Mouse (Mus musculus) induced T-regulatory cell, adult 2 months (primary cell): ENCODE measurements around the gene Cul4a.
"Not testable (repeated sequence)": the region's sequence is repeated elsewhere in the genome, so short reads cannot be mapped to it uniquely, and the experiment has no call there.

ENCODE experiments used
- DNase-seq: peaks from one replicate; pipeline ENCODE4 v3.0.0-alpha.2; 2012; ENCODE audit warnings: low read depth

Gene Cul4a

GRCm38 (mm10) chr8:13105087-13105881 is at the start of gene Cul4a, which contains the start of gene Pcid2:
Cul4a (plus strand) TSS chr8:13105621.
Pcid2 (minus strand) TSS chr8:13105459.
- peak; percentile 99 for DNase-seq

GRCm38 (mm10) chr8:13057351-13057750 is 48.1 kb upstream of the Cul4a start:
- no peak for DNase-seq

- DNase-seq: no peak
These were observed 44.8 kb upstream of the Cul4a start, which contains the start of gene Proz for GRCm38 (mm10) chr8:13060441-13061150. Proz (plus strand) TSS chr8:13060914.

- DNase-seq: no peak
These were observed 42.3 kb upstream of the Cul4a start for GRCm38 (mm10) chr8:13063112-13063511.

GRCm38 (mm10) chr8:13073255-13073654 is 32.2 kb upstream of the Cul4a start:
- no peak for DNase-seq

GRCm38 (mm10) chr8:13075044-13075443 is 30.4 kb upstream of the Cul4a start:
- DNase-seq: no peak

GRCm38 (mm10) chr8:13075579-13075978 is 29.8 kb upstream of the Cul4a start:
- DNase-seq: not testable (repeated sequence)

GRCm38 (mm10) chr8:13077542-13077941 is 27.9 kb upstream of the Cul4a start:
- no peak for DNase-seq

GRCm38 (mm10) chr8:13104691-13105086 is 732 bp upstream of the Cul4a start:
- peak; percentile 96 for DNase-seq

- peak; percentile 59 for DNase-seq
These were observed 609 bp downstream of the Cul4a start for GRCm38 (mm10) chr8:13105908-13106551.

GRCm38 (mm10) chr8:13107990-13108638 is 2.7 kb downstream of the Cul4a start:
- no peak for DNase-seq

- no peak for DNase-seq
These were observed 3.5 kb downstream of the Cul4a start for GRCm38 (mm10) chr8:13108967-13109366.

- no peak for DNase-seq
These were observed 4.1 kb downstream of the Cul4a start for GRCm38 (mm10) chr8:13109416-13109960.

- DNase-seq: no peak
These were observed 6.5 kb downstream of the Cul4a start for GRCm38 (mm10) chr8:13111917-13112316.

GRCm38 (mm10) chr8:13113232-13113631 is 7.8 kb downstream of the Cul4a start:
- DNase-seq: no peak

GRCm38 (mm10) chr8:13117096-13117495 is 11.7 kb downstream of the Cul4a start:
- DNase-seq: no peak

GRCm38 (mm10) chr8:13118516-13118915 is 13.1 kb downstream of the Cul4a start:
- DNase-seq: no peak

GRCm38 (mm10) chr8:13120882-13121665 is 15.7 kb downstream of the Cul4a start:
- no peak for DNase-seq

- no peak for DNase-seq
These were observed 17.5 kb downstream of the Cul4a start for GRCm38 (mm10) chr8:13122887-13123421.

- DNase-seq: no peak
These were observed 19.5 kb downstream of the Cul4a start for GRCm38 (mm10) chr8:13124897-13125296.

- peak; percentile 78 for DNase-seq
These were observed 26.8 kb downstream of the Cul4a start for GRCm38 (mm10) chr8:13132220-13132619.
